In the genomic region with DNA sequence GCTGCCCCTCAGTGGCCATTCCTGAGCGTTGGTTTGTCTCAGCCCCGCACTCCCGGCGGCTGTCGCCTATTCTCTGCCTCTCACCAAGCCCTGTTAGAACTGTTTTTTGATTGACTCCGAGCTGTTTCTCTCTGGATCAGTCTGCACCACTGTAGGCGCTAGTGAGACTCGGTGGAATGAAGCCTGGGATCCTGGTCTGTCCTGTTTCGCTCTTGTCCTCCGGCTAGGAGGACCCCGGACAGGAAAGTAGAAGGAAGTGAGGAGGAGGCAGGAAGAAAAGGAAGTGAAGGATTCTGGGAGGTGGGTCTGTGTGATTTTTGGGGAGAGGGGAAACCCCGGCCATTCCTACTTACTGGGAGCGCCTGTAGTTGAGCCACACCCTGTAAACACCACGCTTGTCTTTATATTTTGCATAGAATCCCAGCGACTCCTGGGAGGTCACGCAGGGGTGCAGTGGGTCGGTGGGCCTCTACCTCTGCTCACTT, we compare ENCODE assay signal across 8 mouse cellular contexts. TPM values are rescaled to one million over a fixed set of nuclear protein-coding genes. Genes with fewer than 3 reads are reported as not detected.
DNase-seq lines count a peak whose midpoint lies in the region; ATAC-seq and TF ChIP-seq lines count a peak whose summit lies in the region.

No protein-coding gene starts in this region.

- peak; percentile 58 for TF ChIP-seq CTCF in midbrain, postnatal 0 days (IDR thresholded peaks at IDR 0.05)

- DNase-seq in heart, adult 18-20 months: peak; percentile 80 to 84
- no peak for DNase-seq in heart, postnatal 25 days (ENCODE audit: low spot score)
- DNase-seq in adrenal gland, postnatal 14 days: peak; percentile 61
- no peak for DNase-seq in hindbrain, embryonic 14.5 days (ENCODE audit: low spot score)
- peak; percentile 74 for DNase-seq in liver, embryonic 11.5 days (ENCODE audit: low spot score)
- DNase-seq in midbrain, postnatal 0 days (ENCODE audit: low spot score): peak; percentile 56
- no peak for DNase-seq in testis, postnatal 10 days (ENCODE audit: low spot score)

- H3K36me3 ChIP-seq in erythroblast, embryonic 14.5 days (ENCODE audit: control insufficient read depth): peaks cover 16% of the 10 kb centered on the region
- H3K36me3 ChIP-seq in hindbrain, embryonic 14.5 days (replicated peaks; ENCODE audit: control insufficient read depth, insufficient read depth): peaks cover 17% of the 10 kb centered on the region
- H3K36me3 ChIP-seq in liver, embryonic 11.5 days (ENCODE audit: control insufficient read depth, insufficient read depth, low read length): peaks cover 7% of the 10 kb centered on the region
- peaks cover 13% of the 10 kb centered on the region for H3K36me3 ChIP-seq in midbrain, postnatal 0 days (ENCODE audit: insufficient read depth, low read length)

- peaks cover 35% of the 10 kb centered on the region for H3K4me1 ChIP-seq in erythroblast, embryonic 14.5 days (ENCODE audit: control insufficient read depth)
- peaks cover 18% of the 10 kb centered on the region for H3K4me1 ChIP-seq in hindbrain, embryonic 14.5 days (replicated peaks; ENCODE audit: control insufficient read depth, insufficient read depth, low read length)
- H3K4me1 ChIP-seq in liver, embryonic 11.5 days (replicated peaks; ENCODE audit: control insufficient read depth, insufficient read depth, low read length): peaks cover 18% of the 10 kb centered on the region
- H3K4me1 ChIP-seq in midbrain, postnatal 0 days (ENCODE audit: insufficient read depth, low read length): peaks cover 16% of the 10 kb centered on the region

- peak overlapping the region; percentile 33 for H3K27ac ChIP-seq in hindbrain, embryonic 14.5 days
- H3K27ac ChIP-seq in liver, embryonic 11.5 days (ENCODE audit: low read depth, low read length): peak overlapping the region; percentile 5; the same call in 1 of the 2 replicates
- peak overlapping the region; percentile 12; the same call in 1 of the 2 replicates for H3K27ac ChIP-seq in midbrain, postnatal 0 days (ENCODE audit: low read depth, low read length)

- peak overlapping the region; percentile 58 for H3K4me2 ChIP-seq in hindbrain, embryonic 14.5 days (replicated peaks)
- H3K4me2 ChIP-seq in liver, embryonic 11.5 days: peak overlapping the region; percentile 76
- peak overlapping the region; percentile 60 for H3K4me2 ChIP-seq in midbrain, postnatal 0 days (ENCODE audit: low read depth, low read length, poor library complexity, severe bottlenecking)

- H3K27me3 ChIP-seq in erythroblast, embryonic 14.5 days (ENCODE audit: control insufficient read depth): peaks cover 42% of the 10 kb centered on the region
- H3K27me3 ChIP-seq in hindbrain, embryonic 14.5 days (ENCODE audit: control insufficient read depth, insufficient read depth, low read length): peaks cover 22% of the 10 kb centered on the region
- peaks cover 21% of the 10 kb centered on the region for H3K27me3 ChIP-seq in liver, embryonic 11.5 days (replicated peaks; ENCODE audit: control insufficient read depth, insufficient read depth, low read length)
- H3K27me3 ChIP-seq in midbrain, postnatal 0 days (ENCODE audit: insufficient read depth, low read length): peaks cover 12% of the 10 kb centered on the region; the same call in 1 of the 2 replicates

- intact Hi-C loops in heart, postnatal 25 days (cut with DNase I): loop anchor here (10.0 kb wide), 1 partner anchor 53 kb away; no protein-coding TSS in a partner anchor

- 0% methylated on average over 17 of the region's 17 CpGs for WGBS in hindbrain, embryonic 14.5 days
- under 1% methylated on average over 17 of the region's 17 CpGs for WGBS in liver, embryonic 11.5 days
- 0% methylated on average over 17 of the region's 17 CpGs for WGBS in midbrain, postnatal 0 days

- 0 out of 2 replicates have a peak, but pooled peaks have one; percentile 18 for ATAC-seq in hindbrain, embryonic 14.5 days (ENCODE audit: low FRiP score)
- ATAC-seq in liver, embryonic 11.5 days (replicated peaks; ENCODE audit: low FRiP score): peak; percentile 57
- no peak for ATAC-seq in midbrain, postnatal 0 days (ENCODE audit: low FRiP score)

- peak overlapping the region; percentile 74 for H3K9ac ChIP-seq in hindbrain, embryonic 14.5 days
- H3K9ac ChIP-seq in liver, embryonic 11.5 days (ENCODE audit: low read depth, low read length): peak overlapping the region; percentile 52
- H3K9ac ChIP-seq in midbrain, postnatal 0 days (replicated peaks; ENCODE audit: low read length, poor library complexity, severe bottlenecking): no peak overlapping the region; the same call in 1 of the 2 replicates

- peak overlapping the region; percentile 86 for H3K4me3 ChIP-seq in erythroblast, embryonic 14.5 days (replicated peaks)
- peak overlapping the region; percentile 67 for H3K4me3 ChIP-seq in hindbrain, embryonic 14.5 days (replicated peaks; ENCODE audit: low read length)
- peak overlapping the region; percentile 86 for H3K4me3 ChIP-seq in liver, embryonic 11.5 days (ENCODE audit: low read depth, low read length)
- H3K4me3 ChIP-seq in midbrain, postnatal 0 days (ENCODE audit: low read depth, low read length): peak overlapping the region; percentile 92

- no peaks in the 10 kb centered on the region for H3K9me3 ChIP-seq in erythroblast, embryonic 14.5 days (ENCODE audit: control insufficient read depth, low read length)
- no peaks in the 10 kb centered on the region for H3K9me3 ChIP-seq in hindbrain, embryonic 14.5 days (ENCODE audit: control insufficient read depth, low read length)
- H3K9me3 ChIP-seq in liver, embryonic 11.5 days (ENCODE audit: control insufficient read depth, low read length): no peaks in the 10 kb centered on the region
- no peaks in the 10 kb centered on the region for H3K9me3 ChIP-seq in midbrain, postnatal 0 days (ENCODE audit: low read length)

RNA-seq across cellular contexts. Expression of a gene that starts 0.7 kb away (rescaled TPM):
- total RNA-seq in heart, adult 18-20 months (2021): 1 to 10 TPM; 6.4 to 8.3 TPM
- total RNA-seq in heart, postnatal 25 days (2021): 10 to 100 TPM; 12.2 to 13.2 TPM
- 7.1 and 8.8 TPM in 2 replicates for total RNA-seq in adrenal gland, postnatal 14 days (2021)
- polyA plus RNA-seq in erythroblast, embryonic 14.5 days (2012): 0.16 and 0.17 TPM in 2 replicates
- 28.7 and 32.3 TPM in 2 replicates for polyA plus RNA-seq in hindbrain, embryonic 14.5 days (2014; fragmentation: Nextera tagmentation; extraction: Ambion mirVana)
- polyA plus RNA-seq in liver, embryonic 11.5 days (2014; fragmentation: Nextera tagmentation; extraction: Ambion mirVana): 12.1 and 13.7 TPM in 2 replicates
- 46.1 and 49.7 TPM in 2 replicates for total RNA-seq in midbrain, postnatal 0 days (2014; rRNA removed)
- polyA plus RNA-seq in midbrain, postnatal 0 days (2015; fragmentation: Nextera tagmentation; extraction: Ambion mirVana): 29.8 and 33.1 TPM in 2 replicates

RNA-seq across cellular contexts. Expression of a gene that starts 10.6 kb away (rescaled TPM):
- total RNA-seq in heart, adult 18-20 months (2021): 10 to 100 TPM; 21.3 to 21.6 TPM
- total RNA-seq in heart, postnatal 25 days (2021): 10 to 100 TPM; 20.3 to 27.3 TPM
- total RNA-seq in adrenal gland, postnatal 14 days (2021): 35.6 and 43.0 TPM in 2 replicates
- polyA plus RNA-seq in erythroblast, embryonic 14.5 days (2012): 1.8 and 2.0 TPM in 2 replicates
- polyA plus RNA-seq in hindbrain, embryonic 14.5 days (2014; fragmentation: Nextera tagmentation; extraction: Ambion mirVana): 8.8 and 9.1 TPM in 2 replicates
- polyA plus RNA-seq in liver, embryonic 11.5 days (2014; fragmentation: Nextera tagmentation; extraction: Ambion mirVana): 14.7 and 15.7 TPM in 2 replicates
- 21.5 and 23.8 TPM in 2 replicates for total RNA-seq in midbrain, postnatal 0 days (2014; rRNA removed)
- polyA plus RNA-seq in midbrain, postnatal 0 days (2015; fragmentation: Nextera tagmentation; extraction: Ambion mirVana): 5.9 and 6.4 TPM in 2 replicates

Comparison
In these comparisons a context has a peak if more than half of its experiments do, and no peak if none do; other contexts are left out.
1. DNase-seq: peak in heart, adult 18-20 months (2 of 2), adrenal gland, postnatal 14 days (single experiment), liver, embryonic 11.5 days (single experiment) and midbrain, postnatal 0 days (single experiment); none in heart, postnatal 25 days (single experiment), hindbrain, embryonic 14.5 days (single experiment) and testis, postnatal 10 days (single experiment).
2. Peak in every context shown above with its lines, with median percentiles within 50 percentile points of each other: H3K4me3 ChIP-seq, H3K27ac ChIP-seq and H3K4me2 ChIP-seq.